Mouse (Mus musculus) midbrain, embryonic 11.5 days (tissue): ENCODE measurements at regions not wholly inside any gene's neighbourhood (a gene's known extent, or its start where the extent isn't known, plus 50 kb on each side); places are given as distances from the start of the nearest gene placed in this dataset.

Experiments used
- ATAC-seq: fragments of 200-750 bp; cut with Nextera tagmentation; 2 replicates; pipeline ENCODE4 v1.8.0; 2017; ENCODE audit warnings: moderate TSS enrichment, moderate library complexity; ENCODE audit not compliant: low FRiP score
- DNase-seq: peaks from one replicate; pipeline ENCODE4 v3.0.0; 2015; ENCODE audit warnings: low spot score; ENCODE audit errors: missing footprints
- H3K27ac ChIP-seq: fragments of 300-500 bp; sonication (generic); 2 replicates; pipeline ENCODE4 v1.5.1; 2014; ENCODE audit warnings: low read depth, low read length
- H3K27me3 ChIP-seq: fragments of 300-500 bp; sonication (generic); 2 replicates; pipeline ENCODE4 v1.6.1; 2014; ENCODE audit warnings: mild to moderate bottlenecking, low read length, moderate library complexity, mixed read lengths; ENCODE audit not compliant: control insufficient read depth, insufficient read depth
- H3K36me3 ChIP-seq: fragments of 300-500 bp; sonication (generic); 2 replicates; pipeline ENCODE4 v1.6.1; 2014; ENCODE audit warnings: mild to moderate bottlenecking, low read length, moderate library complexity, mixed read lengths; ENCODE audit not compliant: control insufficient read depth, insufficient read depth
- H3K4me1 ChIP-seq: fragments of 300-500 bp; sonication (generic); 2 replicates; pipeline ENCODE4 v1.6.1; 2014; ENCODE audit warnings: low read length; ENCODE audit not compliant: control insufficient read depth, insufficient read depth
- H3K4me2 ChIP-seq: fragments of 300-500 bp; sonication (generic); 2 replicates; pipeline ENCODE4 v1.6.1; 2014; ENCODE audit warnings: mild to moderate bottlenecking, moderate library complexity
- H3K4me3 ChIP-seq: fragments of 300-500 bp; sonication (generic); 2 replicates; pipeline ENCODE4 v1.5.1; 2014; ENCODE audit warnings: low read depth, low read length
- H3K9ac ChIP-seq: fragments of 300-500 bp; sonication (generic); 2 replicates; pipeline ENCODE4 v1.6.1; 2014; ENCODE audit warnings: low read length
- H3K9me3 ChIP-seq: fragments of 300-500 bp; sonication (generic); 2 replicates; pipeline ENCODE4 v1.6.1; 2016; ENCODE audit warnings: low read length; ENCODE audit not compliant: control insufficient read depth
- WGBS: fragments of 180-500 bp; shearing (Covaris S2); extraction: QIAGEN DNeasy Blood & Tissue Kit; methylation state at CpG from one replicate; pipeline ENCODE4 v1.1.7; 2014; 5-methylcytosine and 5-hydroxymethylcytosine counted together

GRCm38 (mm10) chr14:46302601-46303000, 76.6 kb upstream of the Gm15217 start:
- H3K36me3 ChIP-seq, result no peaks in the 10 kb centered on the region
- no peak overlapping the region for H3K4me3 ChIP-seq
- no peaks in the 10 kb centered on the region for H3K9me3 ChIP-seq
- ATAC-seq (no peak), DNase-seq (no peak)
- no peak overlapping the region for H3K9ac ChIP-seq
- WGBS, result 98% methylated on average over 2 of the region's 2 CpGs
- H3K4me1 ChIP-seq, result no peaks in the 10 kb centered on the region
- no peaks in the 10 kb centered on the region for H3K27me3 ChIP-seq
- no peak overlapping the region for H3K27ac ChIP-seq
- H3K4me2 ChIP-seq, result no peak overlapping the region

GRCm38 (mm10) chr14:46305267-46305666, 73.9 kb upstream of the Gm15217 start:
- Histone ChIP-seq H3K4me1 (no peaks in the 10 kb centered on the region), H3K9ac (no peak overlapping the region), H3K4me2 (no peak overlapping the region), H3K9me3 (no peaks in the 10 kb centered on the region), H3K4me3 (no peak overlapping the region), H3K27ac (no peak overlapping the region), H3K27me3 (no peaks in the 10 kb centered on the region), H3K36me3 (no peaks in the 10 kb centered on the region)
- DNase-seq, result no peak
- WGBS, result 76% methylated on average over 4 of the region's 4 CpGs
- no peak for ATAC-seq

GRCm38 (mm10) chr14:46313064-46313463, 66.2 kb upstream of the Gm15217 start:
- H3K4me1 ChIP-seq, result no peaks in the 10 kb centered on the region; the same call in 1 of the 2 replicates
- no peak overlapping the region for H3K9ac ChIP-seq
- no peak for ATAC-seq
- H3K4me3 ChIP-seq, result no peak overlapping the region
- no peak overlapping the region for H3K27ac ChIP-seq
- H3K4me2 ChIP-seq, result no peak overlapping the region
- WGBS, result 78% methylated on average over 4 of the region's 4 CpGs
- no peaks in the 10 kb centered on the region for H3K36me3 ChIP-seq
- DNase-seq, result peak; percentile 67
- H3K27me3 ChIP-seq, result no peaks in the 10 kb centered on the region
- no peaks in the 10 kb centered on the region for H3K9me3 ChIP-seq

GRCm38 (mm10) chr14:46316521-46316920, 62.7 kb upstream of the Gm15217 start:
- WGBS, result 90% methylated on average over 5 of the region's 5 CpGs
- no peak overlapping the region for H3K9ac ChIP-seq

GRCm38 (mm10) chr14:46317406-46318045, 61.7 kb upstream of the Gm15217 start:
- DNase-seq (no peak), ATAC-seq (no peak)
- WGBS, result 58% methylated on average over 16 of the region's 16 CpGs
- Histone ChIP-seq H3K4me1 (no peaks in the 10 kb centered on the region; the same call in 1 of the 2 replicates), H3K4me3 (no peak overlapping the region), H3K4me2 (no peak overlapping the region), H3K9me3 (no peaks in the 10 kb centered on the region), H3K27me3 (no peaks in the 10 kb centered on the region), H3K27ac (no peak overlapping the region), H3K9ac (no peak overlapping the region), H3K36me3 (no peaks in the 10 kb centered on the region)

More at GRCm38 (mm10) chr14:46316521-46316920, 62.7 kb upstream of the Gm15217 start:
- no peak for ATAC-seq
- H3K4me1 ChIP-seq, result no peaks in the 10 kb centered on the region; the same call in 1 of the 2 replicates
- H3K27me3 ChIP-seq, result no peaks in the 10 kb centered on the region
- H3K27ac ChIP-seq, result no peak overlapping the region
- no peaks in the 10 kb centered on the region for H3K9me3 ChIP-seq
- no peak overlapping the region for H3K4me3 ChIP-seq
- no peak overlapping the region for H3K4me2 ChIP-seq
- DNase-seq, result no peak
- no peaks in the 10 kb centered on the region for H3K36me3 ChIP-seq

- Histone ChIP-seq H3K27ac (no peak overlapping the region), H3K4me2 (no peak overlapping the region), H3K4me1 (no peaks in the 10 kb centered on the region), H3K9me3 (no peaks in the 10 kb centered on the region), H3K9ac (no peak overlapping the region), H3K36me3 (no peaks in the 10 kb centered on the region), H3K27me3 (no peaks in the 10 kb centered on the region), H3K4me3 (no peak overlapping the region)
- DNase-seq (no peak), ATAC-seq (no peak)
- 65% methylated on average over 3 of the region's 3 CpGs for WGBS
Observed at GRCm38 (mm10) chr14:46328064-46328463, 51.1 kb upstream of the Gm15217 start.
